Mouse (Mus musculus): ENCODE measurements at regions not wholly inside any gene's neighbourhood (a gene's known extent, or its start where the extent isn't known, plus 50 kb on each side); places are given as distances from the start of the nearest gene placed in this dataset.

GRCm38 (mm10) chrX:12472296-12472695, 115.3 kb upstream of the Atp6ap2 start:
- DNase-seq, result no peak

GRCm38 (mm10) chrX:12479207-12479606, 108.4 kb upstream of the Atp6ap2 start:
- no peak for DNase-seq

GRCm38 (mm10) chrX:12490957-12491356, 96.6 kb upstream of the Atp6ap2 start:
- no peak for DNase-seq

- DNase-seq, result peak; percentile 54 to 67
These were observed 94.4 kb upstream of the Atp6ap2 start for GRCm38 (mm10) chrX:12493216-12493615.

- peak; percentile 13 to 38 for DNase-seq
These were observed 93.7 kb upstream of the Atp6ap2 start for GRCm38 (mm10) chrX:12493916-12494315.

- DNase-seq, result no peak
These were observed 93.1 kb upstream of the Atp6ap2 start for GRCm38 (mm10) chrX:12494535-12494934.

GRCm38 (mm10) chrX:12500601-12501000, 87.0 kb upstream of the Atp6ap2 start:
- peak in 1 of 2 experiments; percentile 23 for DNase-seq

GRCm38 (mm10) chrX:12502364-12502763, 85.2 kb upstream of the Atp6ap2 start:
- DNase-seq, result no peak

- DNase-seq, result no peak
These were observed 84.0 kb upstream of the Atp6ap2 start for GRCm38 (mm10) chrX:12503581-12503980.

GRCm38 (mm10) chrX:12511119-12511518, 76.5 kb upstream of the Atp6ap2 start:
- no peak for DNase-seq

- no peak for DNase-seq
These were observed 62.6 kb upstream of the Atp6ap2 start for GRCm38 (mm10) chrX:12525044-12525443.

GRCm38 (mm10) chrX:12530406-12531311, 56.9 kb upstream of the Atp6ap2 start:
- DNase-seq, result no peak

Measured in adrenal gland, postnatal 36 days (tissue).